Mouse (Mus musculus) CD4-positive naive resting alpha-beta T cell, adult 76 days (primary cell): ENCODE data around the gene Vmn1r100. TPM values are rescaled to one million over a fixed set of nuclear protein-coding genes. Genes with fewer than 3 reads are reported as not detected.

Experiments
- total RNA-seq: library from RNA; stranded (reverse); gene quantifications from one replicate; pipeline ENCODE4 v1.2.4, GENCODE M21; 2023

Vmn1r100 gene
- not detected for total RNA-seq

GRCm38 (mm10) chr7:20417642-20418041 is at the start of gene Vmn1r100:
TSS of gene Vmn1r100 (plus strand) at chr7:20417942.

GRCm38 (mm10) chr7:20375310-20375709 is 42.4 kb upstream of the Vmn1r100 start, which contains the start of gene Gm5728:
TSS of gene Gm5728 (minus strand) at chr7:20375410.

GRCm38 (mm10) chr7:20442493-20442892 is 24.8 kb downstream of the Vmn1r100 start, which contains the start of gene Vmn1r101:
TSS of gene Vmn1r101 (minus strand) at chr7:20442593.

Other genes with a start within 250 kb of the Vmn1r100 start
- not detected for gene Vmn1r94, start 249.6 kb upstream of the Vmn1r100 start, total RNA-seq
- gene Vmn1r95, start 224.2 kb upstream of the Vmn1r100 start, total RNA-seq, result not detected
- not detected for gene Gm6164, start 212.3 kb upstream of the Vmn1r100 start, total RNA-seq
- not detected for gene Gm4498, start 184.1 kb upstream of the Vmn1r100 start, total RNA-seq
- not detected for gene Gm5890, start 155.1 kb upstream of the Vmn1r100 start, total RNA-seq
- not detected for gene Gm4133, start 83.9 kb upstream of the Vmn1r100 start, total RNA-seq
- not detected for gene Gm5728, start 42.5 kb upstream of the Vmn1r100 start, total RNA-seq
- not detected for gene Vmn1r101, start 24.7 kb downstream of the Vmn1r100 start, total RNA-seq
- not detected for gene Gm10670, start 57.0 kb downstream of the Vmn1r100 start, total RNA-seq
- not detected for gene Vmn1r103, start 92.6 kb downstream of the Vmn1r100 start, total RNA-seq
- not detected for gene Vmn1r104, start 115.9 kb downstream of the Vmn1r100 start, total RNA-seq
- not detected for gene Gm5726, start 127.8 kb downstream of the Vmn1r100 start, total RNA-seq
- not detected for gene Gm4141, start 158.3 kb downstream of the Vmn1r100 start, total RNA-seq
- not detected for gene Gm4513, start 181.1 kb downstream of the Vmn1r100 start, total RNA-seq